Mouse (Mus musculus): ENCODE data around the gene Zbtb16.

Gene Zbtb16

DNA sequence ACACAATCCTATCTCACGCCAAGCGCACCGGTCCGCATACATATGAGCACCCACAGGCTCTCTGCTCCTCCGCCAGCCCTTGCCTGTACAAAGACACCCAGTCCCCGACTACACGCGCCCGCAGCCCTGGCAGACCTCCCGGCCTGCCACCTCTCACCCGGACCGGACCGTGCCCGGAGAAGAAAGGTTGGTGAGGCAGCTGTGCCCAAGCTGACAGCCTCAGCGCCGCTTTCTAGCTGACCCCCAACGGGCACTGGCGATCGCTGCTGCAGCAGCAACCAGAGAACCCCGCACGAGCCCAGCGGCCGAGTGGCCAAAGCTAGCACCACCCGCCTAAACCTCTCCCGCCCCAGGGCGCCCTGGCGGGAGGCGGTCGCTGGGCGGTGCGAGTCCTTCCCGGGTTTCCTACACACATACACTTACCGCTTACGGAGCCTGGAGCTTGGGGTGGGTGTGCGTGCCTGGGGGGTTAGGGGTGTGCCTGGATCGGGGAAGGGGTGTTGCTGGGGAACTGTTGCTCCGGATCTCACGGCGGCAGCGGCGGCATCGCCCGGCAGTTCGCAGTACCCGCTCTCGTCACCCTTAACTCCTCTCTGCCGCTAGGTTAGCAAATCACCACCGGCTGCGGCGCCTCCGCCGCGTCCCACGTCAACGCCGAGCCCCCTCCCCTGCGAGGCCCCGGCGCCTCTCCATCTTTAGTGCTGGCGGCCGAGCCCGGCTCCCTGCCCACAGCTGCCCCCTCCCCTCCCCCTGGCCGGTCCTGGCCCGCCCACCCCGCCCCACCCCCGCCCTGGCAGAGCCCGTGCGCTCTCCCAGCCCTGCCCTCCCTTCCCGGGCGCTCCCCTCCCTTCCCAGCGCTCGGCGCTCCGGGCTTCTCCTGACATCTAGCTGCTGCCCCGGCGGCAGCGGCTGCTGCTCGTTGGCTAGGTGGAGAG is at the start of gene Zbtb16:
Zbtb16 (minus strand) TSS at position 592 of the 935 bp plus-strand sequence.
- DNase-seq, result peak; percentile 89

DNA sequence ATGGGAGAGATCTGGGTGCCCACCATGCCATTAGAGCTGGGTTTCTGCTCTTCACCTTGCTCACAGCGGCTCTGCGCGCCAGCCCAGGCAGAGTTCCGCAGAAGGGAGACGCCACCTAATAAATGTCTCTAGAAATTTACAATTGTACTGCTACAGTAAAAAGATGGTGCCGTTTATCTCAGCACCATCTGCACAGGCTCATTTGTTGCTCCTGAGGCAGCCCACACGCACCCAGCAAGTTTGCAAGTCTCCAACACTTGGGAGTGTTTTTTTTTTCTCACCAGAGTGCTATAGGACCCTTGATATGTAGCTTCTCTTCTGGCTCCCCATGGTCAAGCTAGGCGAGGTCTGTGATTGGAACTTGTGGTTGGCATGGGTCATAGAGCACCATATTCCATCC is 36.9 kb upstream of the Zbtb16 start:
- DNase-seq, result no peak

DNA sequence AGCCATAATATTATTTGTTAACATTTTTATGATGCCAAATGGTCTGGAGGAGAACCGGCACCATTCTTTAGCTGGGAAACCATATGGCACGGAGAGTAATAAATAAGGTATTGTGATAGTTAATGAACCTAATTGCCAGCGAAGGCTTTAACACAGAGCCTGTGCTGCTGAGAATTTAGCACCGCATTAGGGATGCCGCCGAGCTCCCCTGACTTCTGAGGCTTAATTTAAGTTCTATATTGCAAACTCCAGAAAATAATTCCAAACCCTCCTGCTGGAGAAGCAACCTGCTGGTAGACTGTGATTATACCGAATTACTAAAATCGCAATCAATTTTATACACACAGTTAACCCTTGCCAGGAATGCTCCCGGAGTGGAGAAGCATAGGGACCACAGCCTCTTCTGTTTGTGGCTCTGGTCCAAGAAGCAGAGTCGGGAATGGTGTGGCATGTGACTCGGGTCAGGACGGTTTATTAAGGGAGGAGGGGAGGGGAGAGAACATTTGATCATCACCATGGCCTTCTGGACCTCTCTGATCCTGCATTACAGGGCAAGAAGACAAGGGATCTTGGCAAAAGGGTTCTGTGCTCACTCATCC is 30.6 kb upstream of the Zbtb16 start:
- no peak for DNase-seq

DNA sequence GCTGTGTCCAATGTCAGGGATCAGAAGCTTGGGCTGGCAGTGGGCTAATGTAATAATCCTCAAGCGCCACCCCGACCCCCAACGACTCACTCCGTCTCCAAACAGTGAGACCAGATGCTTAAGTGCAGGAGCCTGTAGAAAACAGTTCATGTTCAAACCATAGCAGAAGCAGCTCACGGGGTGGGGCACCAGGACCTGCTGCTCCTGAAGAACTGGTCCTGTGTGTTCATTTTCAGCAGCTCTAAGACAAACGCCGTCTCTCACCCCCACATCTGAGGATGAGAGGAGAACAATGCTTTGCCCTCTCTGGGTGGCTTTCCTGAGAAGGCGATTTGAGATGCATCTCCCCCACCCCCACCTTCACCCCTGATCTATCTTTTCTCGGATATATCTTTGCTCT is 29.2 kb upstream of the Zbtb16 start:
- DNase-seq, result no peak

DNA sequence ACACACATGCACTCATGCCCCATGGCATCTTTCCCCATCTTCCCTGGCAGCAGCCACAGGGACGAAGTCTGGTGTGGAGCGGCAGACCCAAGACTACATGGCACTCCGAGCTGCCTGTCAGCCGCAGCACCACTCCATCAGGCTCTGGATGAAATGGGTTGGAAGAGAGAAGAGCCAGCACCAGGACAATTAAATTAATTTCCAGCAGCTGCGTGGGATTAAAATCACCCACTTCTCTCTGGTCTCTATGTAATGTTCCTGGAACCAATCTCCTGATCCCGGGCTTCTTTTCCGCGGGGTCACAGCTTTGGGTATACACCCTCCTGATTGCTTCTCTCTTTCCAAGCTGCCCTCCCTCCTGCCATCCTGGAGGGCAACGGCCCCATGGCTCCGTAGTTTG is 25.5 kb upstream of the Zbtb16 start:
- DNase-seq, result no peak

DNA sequence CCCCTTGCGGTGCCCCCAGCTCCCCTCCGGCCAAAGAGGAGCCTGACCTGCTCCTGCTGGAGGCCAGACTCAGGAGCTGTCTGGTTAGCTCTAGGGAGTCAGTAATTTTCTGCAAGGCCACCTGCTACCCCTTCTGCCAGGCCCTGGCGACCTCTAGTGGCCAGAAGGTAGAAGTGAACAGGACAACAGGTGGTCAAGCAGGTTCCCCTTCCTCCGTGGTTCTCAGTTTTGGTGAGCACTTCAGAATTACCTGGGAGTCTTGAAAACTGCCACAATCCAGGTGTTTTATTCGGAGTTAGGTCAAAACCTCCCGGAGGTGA is 24.5 kb upstream of the Zbtb16 start:
- peak; percentile 86 for DNase-seq

DNA sequence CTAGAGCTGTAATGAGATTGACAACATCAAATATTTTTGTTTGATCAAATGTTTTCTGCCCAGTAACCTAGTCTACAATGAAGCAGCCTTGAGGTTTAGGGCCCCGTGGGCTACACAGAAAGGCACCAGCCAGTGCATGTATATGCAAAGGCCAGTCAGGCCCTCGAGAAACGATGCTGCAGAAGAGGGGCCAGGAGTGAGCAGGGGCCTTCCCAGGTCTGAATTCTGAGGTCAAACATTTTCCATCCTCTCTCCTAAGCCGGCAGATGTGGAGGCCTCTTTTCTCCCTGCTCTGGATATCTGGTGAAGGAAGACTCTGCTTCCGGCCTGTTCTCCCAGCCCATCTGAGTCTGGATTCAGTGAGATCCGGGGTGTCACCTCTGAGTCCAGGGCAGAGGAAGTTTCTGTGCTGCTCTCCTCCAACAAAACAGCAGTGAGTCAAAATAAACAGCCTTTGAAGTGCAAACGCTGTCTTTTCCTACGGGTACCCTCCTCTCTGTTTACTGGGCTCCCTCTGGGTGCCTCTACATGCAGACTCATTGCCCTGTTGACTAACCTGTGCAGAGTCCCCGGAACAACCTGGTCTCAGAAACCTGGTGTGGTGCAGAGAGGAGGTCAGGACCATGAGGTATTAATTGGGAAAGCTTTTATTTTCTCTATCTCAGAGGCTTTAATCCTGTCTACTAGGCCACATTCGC is 24.0 kb upstream of the Zbtb16 start:
- DNase-seq, result no peak

DNA sequence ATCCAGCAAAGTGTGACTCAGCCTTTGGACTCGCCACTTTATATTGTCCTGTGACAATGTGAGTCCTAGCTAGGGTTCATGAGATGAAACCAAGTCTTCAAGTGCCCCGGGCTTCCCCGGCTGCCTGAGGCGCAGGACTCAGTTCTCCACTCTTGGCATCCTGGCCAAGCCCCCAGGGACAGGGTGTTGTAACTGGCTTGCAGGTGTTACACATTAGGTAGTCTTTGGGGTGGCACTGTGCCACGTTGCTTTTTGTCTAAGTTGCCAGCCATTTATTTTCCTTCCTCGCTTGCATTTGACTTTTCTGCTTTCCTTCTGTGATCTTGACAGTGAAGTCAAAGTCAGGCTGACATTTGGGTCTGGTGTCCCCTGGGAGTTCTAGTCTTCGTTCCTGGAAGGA is 21.9 kb upstream of the Zbtb16 start:
- DNase-seq, result no peak

DNA sequence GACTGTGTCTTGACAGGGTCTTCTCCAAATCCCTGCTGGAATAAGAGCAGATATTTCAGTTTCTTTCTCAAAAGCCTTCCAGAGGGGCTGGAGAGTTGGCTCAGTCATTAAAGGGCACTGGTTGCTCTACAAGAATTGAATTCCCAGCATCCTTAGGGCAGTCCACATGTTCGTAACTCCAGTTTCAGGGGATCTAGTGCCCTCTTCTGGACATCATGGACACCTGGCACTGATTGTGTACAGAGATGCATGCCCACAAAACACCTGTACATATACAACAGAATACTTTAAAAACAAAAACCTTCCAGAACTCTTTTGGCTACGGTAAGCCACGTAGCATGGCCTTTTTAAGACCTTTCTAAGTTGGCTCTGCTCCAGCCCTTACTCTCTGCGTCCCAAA is 20.2 kb upstream of the Zbtb16 start:
- no peak for DNase-seq

DNA sequence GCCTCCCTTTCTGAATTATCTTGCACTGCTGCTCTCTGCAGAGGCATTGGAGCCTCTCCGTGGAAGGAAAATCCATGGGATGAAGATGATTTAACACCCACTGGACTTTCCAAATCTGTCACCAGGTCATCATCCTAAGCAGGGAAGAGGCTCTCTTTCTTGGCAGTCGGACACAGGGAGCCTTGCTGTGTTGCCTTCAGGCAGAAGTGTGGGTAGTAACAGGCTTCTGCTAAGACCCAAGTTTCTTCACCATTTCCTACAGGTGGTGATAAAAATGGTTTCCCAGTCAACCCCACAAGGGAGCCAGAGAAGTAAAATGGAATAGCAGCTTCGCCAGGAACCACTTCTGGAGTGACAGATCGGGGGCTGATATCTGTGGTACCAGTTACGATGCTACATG is 13.5 kb upstream of the Zbtb16 start:
- DNase-seq, result no peak

DNA sequence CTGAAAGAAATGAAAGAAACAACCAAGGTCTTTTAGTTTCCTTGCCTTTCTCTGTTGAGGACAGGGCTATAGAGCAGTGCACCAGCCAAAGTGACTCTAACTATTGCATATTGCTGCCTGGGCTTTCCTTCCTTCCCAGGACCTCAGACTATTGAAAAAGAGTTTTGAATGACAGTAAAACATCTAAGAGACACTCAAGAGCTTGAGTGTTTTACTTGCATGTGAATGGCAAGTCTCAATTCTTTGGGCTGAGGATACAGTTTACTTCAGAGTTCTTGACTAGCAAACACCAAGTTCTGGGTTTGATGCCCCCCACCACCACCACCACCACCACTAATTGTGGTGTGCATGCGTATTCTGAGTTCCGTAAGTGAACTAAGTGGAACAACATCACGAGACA is 3.5 kb upstream of the Zbtb16 start:
- no peak for DNase-seq

DNA sequence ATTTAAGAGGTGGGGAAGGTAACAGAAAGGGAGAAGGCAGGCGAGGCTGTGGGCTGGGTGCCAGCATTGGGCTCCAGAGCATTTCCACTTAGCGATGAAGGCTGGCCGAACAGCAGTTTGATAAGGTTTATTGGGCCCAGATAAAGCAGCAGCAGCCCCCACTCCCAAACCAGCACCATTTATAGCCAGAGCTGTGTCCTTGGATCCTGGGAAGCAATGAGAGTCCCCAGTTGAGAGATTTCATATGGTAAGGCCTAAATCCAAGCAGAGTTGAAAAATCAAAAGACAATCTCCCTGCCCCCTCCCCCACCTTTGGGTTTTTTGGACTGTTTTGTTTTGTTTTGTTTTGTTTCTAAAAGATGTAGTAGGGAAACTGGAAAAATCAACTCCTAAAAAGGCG is 2.3 kb upstream of the Zbtb16 start:
- no peak for DNase-seq

DNA sequence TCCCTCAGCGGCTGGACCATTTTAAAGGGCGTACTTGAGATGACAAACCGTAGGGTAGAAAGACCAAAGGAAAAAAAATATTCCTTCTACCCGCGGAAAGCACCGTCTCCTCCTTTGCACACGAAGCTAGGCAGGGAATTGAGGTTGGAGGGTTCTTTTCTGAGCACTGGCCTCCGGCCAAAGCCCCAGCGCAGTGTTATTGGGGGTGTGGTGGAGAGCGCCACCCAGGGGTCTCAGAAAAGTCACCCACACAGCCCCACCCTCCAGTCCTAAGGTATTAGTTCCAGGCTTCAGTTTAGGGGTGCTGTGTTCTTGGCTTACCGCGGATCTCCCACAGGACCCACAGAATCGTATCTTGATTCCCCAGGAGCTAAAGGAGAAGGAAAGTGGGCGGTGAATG is 1.2 kb upstream of the Zbtb16 start:
- DNase-seq, result peak; percentile 38

DNA sequence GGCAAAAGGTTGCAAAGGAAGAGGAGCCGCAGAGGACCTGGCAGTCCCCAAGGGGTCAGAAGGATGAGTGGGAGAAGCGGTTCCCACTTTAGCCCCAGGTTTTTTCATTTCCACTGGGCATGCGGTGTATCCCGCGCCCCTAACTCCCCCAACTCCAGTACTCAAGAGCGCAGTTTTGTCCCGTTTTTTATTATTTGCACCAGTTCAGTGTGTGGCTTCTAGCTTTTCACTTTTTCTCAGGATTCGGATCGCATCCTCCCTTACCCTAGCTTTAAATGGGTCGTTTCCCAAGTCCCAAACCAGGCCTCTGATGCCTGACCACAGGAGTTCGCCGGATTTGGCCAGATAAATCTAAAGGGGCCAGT is 526 bp upstream of the Zbtb16 start:
- no peak for DNase-seq

DNA sequence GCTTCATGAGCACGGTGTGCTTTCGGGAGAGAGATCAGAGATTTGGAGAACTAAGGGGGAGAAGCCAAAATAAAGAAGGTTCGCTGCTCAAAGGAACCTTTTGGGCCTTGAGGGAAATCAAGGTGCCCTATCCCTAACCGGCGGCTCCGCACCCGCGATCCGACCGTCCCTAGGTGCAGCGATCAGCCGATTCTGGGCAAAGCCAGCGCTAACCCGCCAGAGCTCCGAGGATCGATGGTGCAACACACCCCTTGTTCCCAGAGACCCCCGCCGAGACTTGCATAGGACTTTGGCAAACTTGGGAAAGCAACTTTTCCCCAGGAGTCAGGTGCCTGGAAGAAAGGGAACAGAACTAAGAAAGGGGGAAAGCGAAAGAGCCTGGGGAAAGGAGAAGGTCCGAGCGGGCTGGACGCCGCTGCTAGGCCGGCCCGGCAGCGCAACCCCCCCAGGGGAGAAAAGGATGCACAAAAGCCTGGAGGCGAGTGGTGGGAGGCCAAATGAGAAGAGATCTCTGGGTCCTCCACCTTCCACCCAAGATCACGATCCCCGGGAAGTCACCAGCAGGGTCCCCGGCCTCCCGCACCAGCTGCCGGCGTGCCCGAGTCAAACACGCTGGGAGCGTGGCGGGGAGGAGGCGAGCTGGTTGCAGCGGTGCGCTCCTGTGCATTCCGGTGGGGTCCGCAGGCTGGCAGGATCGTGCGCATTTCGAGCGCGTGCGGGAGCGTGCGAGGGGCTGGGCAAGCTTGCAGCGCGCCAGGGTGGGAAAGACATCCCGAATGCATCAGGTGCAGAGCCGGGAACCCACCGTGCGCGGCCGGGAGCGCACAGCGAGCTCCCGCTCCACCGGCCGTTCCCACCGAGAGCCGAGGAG is 1.2 kb downstream of the Zbtb16 start:
- DNase-seq, result peak; percentile 42

DNA sequence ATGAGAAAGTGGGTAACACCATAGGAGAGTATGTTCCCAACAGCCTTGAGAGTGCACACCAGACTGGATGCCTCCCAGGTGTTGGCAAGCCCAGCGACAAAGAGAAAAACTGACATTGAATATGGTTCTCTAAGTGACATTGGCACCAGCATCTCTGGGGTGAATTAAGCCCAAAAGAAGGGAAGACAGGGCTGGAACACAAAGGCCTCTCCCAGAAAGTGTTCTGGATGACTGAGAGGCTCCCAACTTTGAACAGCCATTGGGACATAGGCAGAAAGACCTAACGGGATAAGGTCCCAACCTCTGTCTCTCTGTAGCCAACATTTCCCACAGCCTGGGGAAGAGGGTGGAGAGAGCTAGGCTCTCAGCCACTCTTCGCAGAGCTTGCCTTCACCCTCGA is 2.0 kb downstream of the Zbtb16 start:
- DNase-seq, result no peak

DNA sequence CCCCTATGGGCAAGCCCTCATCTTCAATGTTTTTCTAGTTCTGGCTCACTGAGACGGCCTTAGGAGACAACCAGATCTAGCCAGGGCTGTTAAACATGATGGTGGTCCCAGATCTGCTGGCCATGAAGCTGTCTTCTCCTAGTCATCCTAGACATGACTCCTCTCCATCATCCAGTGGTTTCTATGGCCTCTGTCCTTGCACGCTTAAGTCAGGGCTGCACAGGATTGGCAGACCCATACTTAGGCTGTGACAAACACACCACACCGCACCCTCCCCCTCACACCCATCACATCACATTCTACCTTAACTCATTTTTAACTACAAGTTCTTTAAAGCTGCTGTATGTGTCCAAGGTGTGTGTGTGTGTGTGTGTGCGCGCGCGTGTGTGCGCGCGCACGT is 2.5 kb downstream of the Zbtb16 start:
- no peak for DNase-seq

DNA sequence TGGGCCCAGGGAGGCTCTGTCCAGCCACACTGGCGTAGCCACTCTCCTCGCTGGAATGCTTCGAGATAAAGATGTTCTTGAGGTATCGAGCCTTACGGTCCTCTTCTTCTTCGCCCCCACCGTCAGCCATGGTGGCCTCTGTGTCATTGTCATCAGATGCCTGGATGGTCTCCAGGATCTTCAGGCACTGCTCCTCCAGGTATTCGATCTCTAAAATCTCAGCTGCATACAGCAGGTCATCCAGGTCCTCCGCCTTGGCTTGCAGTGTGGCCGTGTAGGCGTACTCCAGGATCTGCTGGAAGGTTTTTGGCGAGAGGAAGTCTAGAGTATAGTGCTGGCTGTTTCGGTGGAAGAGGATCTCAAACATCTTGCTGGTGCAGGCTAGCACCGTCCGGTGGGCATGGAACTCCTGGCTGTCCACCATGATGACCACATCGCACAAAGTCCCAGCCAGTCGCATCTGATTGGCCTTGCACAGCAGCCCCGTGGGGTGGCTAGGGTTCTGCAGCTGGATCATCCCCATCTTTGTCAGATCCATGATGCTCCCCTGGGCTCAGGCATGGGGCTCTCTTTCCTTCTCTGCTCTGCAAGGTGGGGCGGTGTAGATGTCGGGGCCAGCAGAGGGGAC is 3.4 kb downstream of the Zbtb16 start:
- DNase-seq, result no peak

DNA sequence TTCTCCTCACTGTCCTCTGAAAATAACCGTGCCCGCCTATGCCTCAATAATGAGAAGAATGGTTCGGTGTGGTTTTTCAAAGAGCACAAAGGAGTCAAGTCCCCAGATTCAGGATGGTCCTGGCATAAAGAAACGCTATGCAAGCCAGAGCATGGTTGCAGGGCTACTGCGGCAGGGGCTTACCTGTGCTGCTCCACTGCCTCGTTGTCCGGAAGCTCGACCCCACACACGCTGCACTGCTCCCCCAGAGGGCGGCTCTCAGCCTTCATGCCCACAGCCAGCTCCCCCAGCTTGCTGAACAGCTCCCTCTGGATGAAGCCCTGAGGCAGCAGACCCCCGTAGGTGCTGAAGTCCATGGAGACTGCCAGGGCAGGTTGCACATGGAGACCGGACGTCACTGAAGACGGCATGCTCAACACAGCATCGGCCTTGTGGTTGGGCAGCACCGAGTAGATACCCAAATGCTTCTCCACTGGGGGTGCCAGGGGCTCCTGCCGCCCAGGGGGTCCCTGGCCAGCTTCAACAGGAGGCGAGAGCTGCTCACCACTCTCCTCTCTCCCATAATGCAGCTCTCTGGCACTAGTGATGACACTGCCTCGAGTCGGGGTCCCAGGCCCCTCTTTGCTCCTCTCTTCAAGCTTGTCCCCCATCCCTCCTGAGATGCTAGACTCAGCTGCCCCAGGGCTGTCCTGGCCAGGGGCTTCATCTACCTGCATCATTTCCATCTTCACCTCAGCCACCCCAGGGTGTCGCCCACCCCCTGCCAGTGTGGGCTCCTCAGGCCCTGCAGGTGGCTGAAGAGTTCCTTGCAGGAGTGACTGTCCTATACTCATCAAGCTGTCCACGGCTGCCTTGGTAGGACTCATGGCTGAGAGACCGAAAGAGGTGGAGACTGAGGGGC is 4.2 kb downstream of the Zbtb16 start:
- no peak for DNase-seq

DNA sequence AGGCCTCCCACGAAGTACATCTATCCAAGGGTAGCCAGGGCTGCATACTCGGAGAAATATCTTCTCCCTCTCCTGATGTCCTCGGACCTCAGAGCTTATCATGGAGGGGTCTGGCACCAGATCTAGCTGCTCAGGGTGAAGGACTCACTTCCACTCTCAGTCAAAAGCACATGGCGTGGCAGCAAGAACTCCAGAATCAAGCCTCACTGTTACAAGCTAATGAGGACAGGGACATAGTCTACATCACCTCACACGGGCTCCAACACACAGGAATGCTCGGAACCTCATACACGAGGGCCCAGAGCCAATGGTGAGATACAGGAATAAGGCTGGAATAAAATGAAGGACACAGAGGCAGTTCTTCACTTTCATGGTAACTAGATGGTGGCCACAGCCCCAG is 7.2 kb downstream of the Zbtb16 start:
- no peak for DNase-seq

DNA sequence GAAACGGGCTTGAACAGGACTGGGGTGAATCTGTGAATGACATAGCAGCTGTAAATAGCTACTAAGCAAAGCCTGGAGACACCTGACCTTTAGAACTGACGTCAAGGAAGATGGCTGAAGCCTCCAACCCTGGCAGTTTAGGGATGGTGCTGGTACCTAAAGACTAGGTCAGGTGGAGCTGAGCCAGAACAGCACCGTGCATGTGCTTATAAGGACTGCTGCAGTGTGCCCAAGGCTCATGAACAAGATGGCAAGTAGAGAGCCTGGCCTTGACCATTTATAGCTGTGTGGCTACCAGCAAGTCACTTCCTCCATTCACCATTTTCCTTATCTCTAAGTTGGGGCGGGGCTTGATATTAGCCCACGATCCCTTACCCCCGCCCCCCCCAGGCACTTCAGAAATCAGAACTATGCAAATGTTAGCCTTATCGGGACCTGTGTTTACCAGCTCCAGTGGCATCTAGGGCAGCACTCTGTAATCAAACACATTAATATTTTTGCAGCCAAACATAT is 9.6 kb downstream of the Zbtb16 start:
- no peak for DNase-seq

All from kidney, postnatal 14 days (tissue).